Mouse (Mus musculus): ENCODE measurements at regions not wholly inside any gene's neighbourhood (a gene's known extent, or its start where the extent isn't known, plus 50 kb on each side); places are given as distances from the start of the nearest gene placed in this dataset.

GRCm38 (mm10) chr1:33136991-33137390 lies 532.6 kb downstream of the Prim2 start:
- Histone ChIP-seq H3K4me3 (no peak overlapping the region), H3K4me1 (no peaks in the 10 kb centered on the region), H3K27ac (no peak overlapping the region), H3K27me3 (ENCODE audit: insufficient read depth, poor library complexity, severe bottlenecking) (no peaks in the 10 kb centered on the region), H3K36me3 (no peaks in the 10 kb centered on the region), H3K9me3 (no peaks in the 10 kb centered on the region)
- 69% methylated on average over 7 of the region's 7 CpGs for WGBS
- no peak for DNase-seq (ENCODE audit: low spot score)

- no peaks in the 10 kb centered on the region for H3K9me3 ChIP-seq
- no peak overlapping the region for H3K27ac ChIP-seq
- no peaks in the 10 kb centered on the region for H3K4me1 ChIP-seq
- H3K27me3 ChIP-seq (ENCODE audit: insufficient read depth, poor library complexity, severe bottlenecking), result no peaks in the 10 kb centered on the region
- DNase-seq (ENCODE audit: low spot score), result no peak
- no peak overlapping the region for H3K4me3 ChIP-seq
- no peaks in the 10 kb centered on the region for H3K36me3 ChIP-seq
- 79% methylated on average over 1 of the region's 1 CpGs for WGBS
Measured at GRCm38 (mm10) chr1:33130351-33130750, 539.2 kb downstream of the Prim2 start.

- H3K36me3 ChIP-seq, result no peaks in the 10 kb centered on the region
- H3K4me3 ChIP-seq, result no peak overlapping the region
- H3K4me1 ChIP-seq, result no peaks in the 10 kb centered on the region
- H3K27ac ChIP-seq, result no peak overlapping the region
- H3K27me3 ChIP-seq (ENCODE audit: insufficient read depth, poor library complexity, severe bottlenecking), result no peaks in the 10 kb centered on the region
- DNase-seq (ENCODE audit: low spot score), result no peak
- WGBS, result 89% methylated on average over 7 of the region's 7 CpGs
- H3K9me3 ChIP-seq, result no peaks in the 10 kb centered on the region
Measured at GRCm38 (mm10) chr1:33125062-33125461, 544.5 kb downstream of the Prim2 start.

- 0 out of 2 replicates have a peak, but pooled peaks cover 3% of the 10 kb centered on the region for H3K4me1 ChIP-seq
- no peak overlapping the region for H3K4me3 ChIP-seq
- WGBS, result 79% methylated on average over 5 of the region's 5 CpGs
- H3K9me3 ChIP-seq, result no peaks in the 10 kb centered on the region
- no peak overlapping the region for H3K27ac ChIP-seq
- no peaks in the 10 kb centered on the region for H3K27me3 ChIP-seq (ENCODE audit: insufficient read depth, poor library complexity, severe bottlenecking)
- no peak for DNase-seq (ENCODE audit: low spot score)
- no peaks in the 10 kb centered on the region for H3K36me3 ChIP-seq
Measured at GRCm38 (mm10) chr1:33106286-33106685, 559.2 kb upstream of the Gm5415 start.

- 88% methylated on average over 1 of the region's 1 CpGs for WGBS
- Histone ChIP-seq H3K9me3 (no peaks in the 10 kb centered on the region), H3K27ac (no peak overlapping the region), H3K36me3 (no peaks in the 10 kb centered on the region), H3K27me3 (ENCODE audit: insufficient read depth, poor library complexity, severe bottlenecking) (no peaks in the 10 kb centered on the region), H3K4me1 (0 out of 2 replicates have a peak, but pooled peaks cover 3% of the 10 kb centered on the region), H3K4me3 (no peak overlapping the region)
- no peak for DNase-seq (ENCODE audit: low spot score)
Measured at GRCm38 (mm10) chr1:33104296-33104695, 557.2 kb upstream of the Gm5415 start.

GRCm38 (mm10) chr1:33098062-33098461 lies 551.0 kb upstream of the Gm5415 start:
- Histone ChIP-seq H3K36me3 (no peaks in the 10 kb centered on the region), H3K9me3 (no peaks in the 10 kb centered on the region), H3K4me3 (no peak overlapping the region), H3K27me3 (ENCODE audit: insufficient read depth, poor library complexity, severe bottlenecking) (no peaks in the 10 kb centered on the region), H3K4me1 (no peaks in the 10 kb centered on the region), H3K27ac (no peak overlapping the region)
- DNase-seq (ENCODE audit: low spot score), result no peak
- WGBS, result 84% methylated on average over 3 of the region's 3 CpGs

GRCm38 (mm10) chr1:33096851-33097250 lies 549.8 kb upstream of the Gm5415 start:
- Histone ChIP-seq H3K4me3 (no peak overlapping the region), H3K27me3 (ENCODE audit: insufficient read depth, poor library complexity, severe bottlenecking) (no peaks in the 10 kb centered on the region), H3K9me3 (no peaks in the 10 kb centered on the region), H3K27ac (no peak overlapping the region), H3K4me1 (no peaks in the 10 kb centered on the region), H3K36me3 (no peaks in the 10 kb centered on the region)
- no peak for DNase-seq (ENCODE audit: low spot score)
- 93% methylated on average over 1 of the region's 1 CpGs for WGBS

GRCm38 (mm10) chr1:33074551-33074950 lies 527.5 kb upstream of the Gm5415 start:
- H3K27ac ChIP-seq, result no peak overlapping the region
- no peaks in the 10 kb centered on the region for H3K36me3 ChIP-seq
- WGBS, result 81% methylated on average over 1 of the region's 1 CpGs
- no peak for DNase-seq (ENCODE audit: low spot score)
- H3K4me1 ChIP-seq, result no peaks in the 10 kb centered on the region
- H3K4me3 ChIP-seq, result no peak overlapping the region
- H3K27me3 ChIP-seq (ENCODE audit: insufficient read depth, poor library complexity, severe bottlenecking), result no peaks in the 10 kb centered on the region
- no peaks in the 10 kb centered on the region for H3K9me3 ChIP-seq

GRCm38 (mm10) chr1:33058010-33058409 lies 510.9 kb upstream of the Gm5415 start:
- WGBS, result 84% methylated on average over 2 of the region's 2 CpGs
- no peaks in the 10 kb centered on the region for H3K36me3 ChIP-seq
- no peak for DNase-seq (ENCODE audit: low spot score)
- H3K9me3 ChIP-seq, result no peaks in the 10 kb centered on the region
- H3K4me1 ChIP-seq, result no peaks in the 10 kb centered on the region
- no peaks in the 10 kb centered on the region for H3K27me3 ChIP-seq (ENCODE audit: insufficient read depth, poor library complexity, severe bottlenecking)
- H3K4me3 ChIP-seq, result no peak overlapping the region
- H3K27ac ChIP-seq, result no peak overlapping the region

GRCm38 (mm10) chr1:33044388-33044787 lies 497.3 kb upstream of the Gm5415 start:
- no peaks in the 10 kb centered on the region for H3K27me3 ChIP-seq (ENCODE audit: insufficient read depth, poor library complexity, severe bottlenecking)
- no peaks in the 10 kb centered on the region for H3K4me1 ChIP-seq
- no peak overlapping the region for H3K4me3 ChIP-seq
- no peak for DNase-seq (ENCODE audit: low spot score)
- H3K27ac ChIP-seq, result no peak overlapping the region
- no peaks in the 10 kb centered on the region for H3K36me3 ChIP-seq
- 75% methylated on average over 2 of the region's 2 CpGs for WGBS
- no peaks in the 10 kb centered on the region for H3K9me3 ChIP-seq

- no peak overlapping the region for H3K4me3 ChIP-seq
- H3K36me3 ChIP-seq, result no peaks in the 10 kb centered on the region
- no peaks in the 10 kb centered on the region for H3K4me1 ChIP-seq
- no peaks in the 10 kb centered on the region for H3K9me3 ChIP-seq
- H3K27me3 ChIP-seq (ENCODE audit: insufficient read depth, poor library complexity, severe bottlenecking), result no peaks in the 10 kb centered on the region
- DNase-seq (ENCODE audit: low spot score), result no peak
- 61% methylated on average over 2 of the region's 2 CpGs for WGBS
- no peak overlapping the region for H3K27ac ChIP-seq
Measured at GRCm38 (mm10) chr1:33042424-33042823, 495.3 kb upstream of the Gm5415 start.

GRCm38 (mm10) chr1:33040740-33041139 lies 493.6 kb upstream of the Gm5415 start:
- Histone ChIP-seq H3K27ac (no peak overlapping the region), H3K4me3 (no peak overlapping the region), H3K4me1 (no peaks in the 10 kb centered on the region), H3K36me3 (no peaks in the 10 kb centered on the region), H3K27me3 (ENCODE audit: insufficient read depth, poor library complexity, severe bottlenecking) (no peaks in the 10 kb centered on the region), H3K9me3 (no peaks in the 10 kb centered on the region)
- DNase-seq (ENCODE audit: low spot score), result no peak
- 69% methylated on average over 4 of the region's 4 CpGs for WGBS

- Histone ChIP-seq H3K4me3 (no peak overlapping the region), H3K9me3 (no peaks in the 10 kb centered on the region), H3K27ac (no peak overlapping the region), H3K27me3 (ENCODE audit: insufficient read depth, poor library complexity, severe bottlenecking) (no peaks in the 10 kb centered on the region), H3K4me1 (no peaks in the 10 kb centered on the region), H3K36me3 (no peaks in the 10 kb centered on the region)
- 72% methylated on average over 3 of the region's 3 CpGs for WGBS
- no peak for DNase-seq (ENCODE audit: low spot score)
Measured at GRCm38 (mm10) chr1:33031991-33032390, 484.9 kb upstream of the Gm5415 start.

GRCm38 (mm10) chr1:33026683-33027415 lies 479.8 kb upstream of the Gm5415 start:
- no peaks in the 10 kb centered on the region for H3K27me3 ChIP-seq (ENCODE audit: insufficient read depth, poor library complexity, severe bottlenecking)
- H3K4me1 ChIP-seq, result no peaks in the 10 kb centered on the region
- no peaks in the 10 kb centered on the region for H3K9me3 ChIP-seq
- H3K4me3 ChIP-seq, result no peak overlapping the region
- 67% methylated on average over 8 of the region's 8 CpGs for WGBS
- H3K36me3 ChIP-seq, result no peaks in the 10 kb centered on the region
- no peak overlapping the region for H3K27ac ChIP-seq
- DNase-seq (ENCODE audit: low spot score), result no peak
